Mouse (Mus musculus) hindbrain, embryonic 10.5 days (tissue): Measurements from ENCODE around the gene Zbtb48. TPM values are rescaled to one million over a fixed set of nuclear protein-coding genes. Genes with fewer than 3 reads are reported as not detected.
A peak's percentile ranks its signal among the peaks of the same experiment; 100 is the strongest.

ENCODE experiments used
- DNase-seq: peaks from one replicate; pipeline ENCODE4 v3.0.0-alpha.2; 2017; ENCODE audit warnings: low spot score
- H3K27ac ChIP-seq: fragments of 300-500 bp; sonication (generic); 2 replicates; pipeline ENCODE4 v1.5.1; 2016; ENCODE audit warnings: mild to moderate bottlenecking, moderate library complexity
- H3K27me3 ChIP-seq: fragments of 300-500 bp; sonication (generic); 2 replicates; pipeline ENCODE4 v1.6.1; 2016; ENCODE audit warnings: mild to moderate bottlenecking; ENCODE audit not compliant: poor library complexity, insufficient read depth, severe bottlenecking
- H3K36me3 ChIP-seq: fragments of 300-500 bp; sonication (generic); 2 replicates; pipeline ENCODE4 v1.6.1; 2016; ENCODE audit warnings: mild to moderate bottlenecking, moderate library complexity
- H3K4me1 ChIP-seq: fragments of 300-500 bp; sonication (generic); replicated peaks from 2 replicates; pipeline ENCODE4 v1.6.1; 2016; ENCODE audit warnings: mild to moderate bottlenecking
- H3K4me3 ChIP-seq: fragments of 300-500 bp; sonication (generic); 2 replicates; pipeline ENCODE4 v1.5.1; 2016; ENCODE audit warnings: mild to moderate bottlenecking, moderate library complexity
- H3K9me3 ChIP-seq: fragments of 300-500 bp; sonication (generic); 2 replicates; pipeline ENCODE4 v1.6.1; 2016; ENCODE audit warnings: mild to moderate bottlenecking, moderate library complexity
- WGBS: fragments of 180-500 bp; shearing (Covaris S2); methylation state at CpG from one replicate; pipeline ENCODE4 v1.1.7; 2016; 5-methylcytosine and 5-hydroxymethylcytosine counted together
- polyA plus RNA-seq: library from polyadenylated mRNA; unstranded; fragments of >200 nt; fragmentation: Nextera tagmentation; extraction: Ambion mirVana; gene quantifications from 2 replicates; pipeline ENCODE4 v1.2.1, GENCODE M21; 2016

Zbtb48 gene
- 23.3 and 25.9 TPM in 2 replicates for polyA plus RNA-seq

- H3K4me3 ChIP-seq = peak within 1 kb of the TSS; percentile 95
- H3K4me1 ChIP-seq = peaks cover 88% of the 10 kb centered on the region
- peaks cover 10% of the 10 kb centered on the region; the same call in 1 of the 2 replicates for H3K27me3 ChIP-seq
- DNase-seq = peak; percentile 96
- H3K27ac ChIP-seq = peak within 1 kb of the TSS; percentile 92
- WGBS = under 1% methylated on average over 35 of the region's 35 CpGs
- peaks cover 36% of the 10 kb centered on the region for H3K36me3 ChIP-seq
- no peaks in the 10 kb centered on the region for H3K9me3 ChIP-seq
Observed at GRCm38 (mm10) chr4:152027524-152027923, at the start of gene Zbtb48. Gene Zbtb48, minus strand, starts transcription at chr4:152027671.

GRCm38 (mm10) chr4:152077191-152077590 is 49.7 kb upstream of the Zbtb48 start:
- no peaks in the 10 kb centered on the region for H3K9me3 ChIP-seq
- DNase-seq = no peak
- no peak overlapping the region for H3K4me3 ChIP-seq
- H3K27ac ChIP-seq = peak overlapping the region; percentile 43; the same call in 1 of the 2 replicates
- 85% methylated on average over 9 of the region's 9 CpGs for WGBS
- no peaks in the 10 kb centered on the region for H3K36me3 ChIP-seq
- H3K4me1 ChIP-seq = peaks cover 46% of the 10 kb centered on the region
- no peaks in the 10 kb centered on the region for H3K27me3 ChIP-seq

- Histone ChIP-seq H3K4me3 (no peak overlapping the region), H3K36me3 (no peaks in the 10 kb centered on the region), H3K9me3 (no peaks in the 10 kb centered on the region), H3K27ac (no peak overlapping the region), H3K27me3 (no peaks in the 10 kb centered on the region), H3K4me1 (peaks cover 60% of the 10 kb centered on the region)
- DNase-seq = no peak
- 87% methylated on average over 9 of the region's 9 CpGs for WGBS
Observed at GRCm38 (mm10) chr4:152074548-152074947, 47.1 kb upstream of the Zbtb48 start.

- no peak overlapping the region for H3K27ac ChIP-seq
- H3K36me3 ChIP-seq = no peaks in the 10 kb centered on the region
- no peaks in the 10 kb centered on the region for H3K27me3 ChIP-seq
- no peak for DNase-seq
- H3K4me1 ChIP-seq = peaks cover 62% of the 10 kb centered on the region
- no peak overlapping the region for H3K4me3 ChIP-seq
- no peaks in the 10 kb centered on the region for H3K9me3 ChIP-seq
- 89% methylated on average over 6 of the region's 6 CpGs for WGBS
Observed at GRCm38 (mm10) chr4:152073715-152074114, 46.2 kb upstream of the Zbtb48 start.

GRCm38 (mm10) chr4:152072655-152073054 is 45.2 kb upstream of the Zbtb48 start:
- Histone ChIP-seq H3K27ac (peak overlapping the region; percentile 35), H3K4me3 (no peak overlapping the region), H3K36me3 (no peaks in the 10 kb centered on the region), H3K4me1 (peaks cover 72% of the 10 kb centered on the region), H3K27me3 (no peaks in the 10 kb centered on the region), H3K9me3 (no peaks in the 10 kb centered on the region)
- no peak for DNase-seq
- WGBS = 68% methylated on average over 10 of the region's 10 CpGs

DNA sequence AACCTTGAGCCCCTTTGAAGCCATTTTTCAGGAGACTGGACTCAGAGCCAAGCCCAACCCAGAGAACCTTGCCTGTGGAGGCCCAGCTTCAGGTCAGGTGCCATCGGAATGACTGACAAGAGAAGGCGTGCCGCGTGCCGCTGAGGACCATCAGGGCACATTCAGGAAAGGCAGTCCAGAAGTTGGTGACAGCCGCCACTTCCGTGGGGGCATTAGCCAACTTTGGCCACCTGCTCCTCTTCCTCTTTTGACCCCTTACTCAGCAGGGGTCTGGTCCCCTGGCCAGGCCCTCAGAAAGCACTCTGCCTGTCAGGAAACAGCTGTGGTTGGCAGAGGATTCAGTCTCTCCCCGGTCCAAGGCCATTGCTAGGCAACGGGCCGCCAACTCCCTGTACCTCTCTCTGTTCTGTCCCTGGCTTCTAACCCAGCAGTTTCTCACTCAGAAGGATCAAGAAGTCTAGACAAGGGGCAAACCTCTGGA is 44.7 kb upstream of the Zbtb48 start, which contains the start of gene Plekhg5:
Plekhg5 (plus strand) TSS at position 378 of the 481 bp plus-strand sequence.
- 54% methylated on average over 10 of the region's 10 CpGs for WGBS
- Histone ChIP-seq H3K27me3 (no peaks in the 10 kb centered on the region), H3K36me3 (no peaks in the 10 kb centered on the region), H3K27ac (peak within 1 kb of the TSS; percentile 35), H3K4me3 (no peak within 1 kb of the TSS), H3K4me1 (peaks cover 68% of the 10 kb centered on the region), H3K9me3 (no peaks in the 10 kb centered on the region)
- peak; percentile 44 for DNase-seq

- Histone ChIP-seq H3K27me3 (no peaks in the 10 kb centered on the region), H3K4me1 (peaks cover 55% of the 10 kb centered on the region), H3K36me3 (no peaks in the 10 kb centered on the region), H3K27ac (0 out of 2 replicates have a peak overlapping the region, but pooled peaks have one; percentile 40), H3K9me3 (no peaks in the 10 kb centered on the region), H3K4me3 (no peak overlapping the region)
- no peak for DNase-seq
- WGBS = 76% methylated on average over 11 of the region's 11 CpGs
Observed at GRCm38 (mm10) chr4:152070494-152071396, 43.3 kb upstream of the Zbtb48 start.

GRCm38 (mm10) chr4:152069245-152069644 is 41.8 kb upstream of the Zbtb48 start:
- peaks cover 49% of the 10 kb centered on the region for H3K4me1 ChIP-seq
- no peak for DNase-seq
- H3K4me3 ChIP-seq = no peak overlapping the region
- no peaks in the 10 kb centered on the region for H3K27me3 ChIP-seq
- WGBS = 86% methylated on average over 3 of the region's 3 CpGs
- peak overlapping the region; percentile 50; the same call in 1 of the 2 replicates for H3K27ac ChIP-seq
- H3K9me3 ChIP-seq = no peaks in the 10 kb centered on the region
- H3K36me3 ChIP-seq = peaks cover 2% of the 10 kb centered on the region; the same call in 1 of the 2 replicates

- Histone ChIP-seq H3K4me3 (no peak overlapping the region), H3K27ac (peak overlapping the region; percentile 68), H3K9me3 (no peaks in the 10 kb centered on the region), H3K4me1 (peaks cover 42% of the 10 kb centered on the region), H3K36me3 (peaks cover 11% of the 10 kb centered on the region), H3K27me3 (no peaks in the 10 kb centered on the region)
- peak; percentile 20 for DNase-seq
- WGBS = 61% methylated on average over 6 of the region's 6 CpGs
Observed at GRCm38 (mm10) chr4:152068166-152068724, 40.8 kb upstream of the Zbtb48 start.

- no peak overlapping the region for H3K4me3 ChIP-seq
- H3K9me3 ChIP-seq = no peaks in the 10 kb centered on the region
- no peaks in the 10 kb centered on the region for H3K27me3 ChIP-seq
- DNase-seq = no peak
- peak overlapping the region; percentile 68; the same call in 1 of the 2 replicates for H3K27ac ChIP-seq
- H3K4me1 ChIP-seq = peaks cover 33% of the 10 kb centered on the region
- peaks cover 21% of the 10 kb centered on the region for H3K36me3 ChIP-seq
Observed at GRCm38 (mm10) chr4:152067280-152067679, 39.8 kb upstream of the Zbtb48 start.

DNA sequence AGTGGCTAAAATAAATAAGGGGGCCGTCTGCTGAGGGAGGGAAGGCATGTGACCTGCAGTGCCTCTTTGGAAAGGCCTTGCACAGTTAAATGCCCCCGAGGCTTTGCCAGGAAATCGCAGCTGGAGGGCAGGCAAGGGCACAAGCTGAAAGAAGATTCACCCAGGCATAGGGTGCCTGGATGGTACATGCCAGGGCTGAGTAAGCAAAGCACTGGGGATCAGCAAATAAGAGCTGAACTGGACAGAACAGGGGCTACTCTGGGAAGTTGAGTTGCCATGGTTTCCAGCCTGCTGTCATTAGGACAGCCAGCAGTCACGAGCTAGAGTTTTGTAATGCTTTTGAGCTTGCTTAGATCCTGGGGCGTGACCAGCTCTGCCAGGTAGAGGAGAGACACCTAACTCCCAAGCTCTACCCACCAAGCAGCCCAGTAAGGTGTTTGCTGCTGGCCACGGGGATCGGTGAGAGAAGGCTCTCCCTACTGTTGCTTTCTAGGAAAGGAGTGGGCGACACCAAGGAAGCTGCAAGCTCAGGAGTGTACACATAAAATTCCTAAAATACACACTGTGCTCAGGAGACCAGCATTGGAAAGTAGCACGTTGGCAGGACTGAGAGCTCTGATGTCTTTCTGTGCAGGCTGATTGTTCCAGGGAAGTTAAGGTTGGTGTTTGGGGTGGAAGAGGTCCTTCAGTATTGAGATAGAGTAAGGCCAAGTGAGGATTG is 35.1 kb upstream of the Zbtb48 start:
- no peak overlapping the region for H3K27ac ChIP-seq
- WGBS = 80% methylated on average over 9 of the region's 9 CpGs
- no peaks in the 10 kb centered on the region for H3K27me3 ChIP-seq
- DNase-seq = no peak
- H3K4me3 ChIP-seq = no peak overlapping the region
- peaks cover 66% of the 10 kb centered on the region for H3K36me3 ChIP-seq
- H3K9me3 ChIP-seq = no peaks in the 10 kb centered on the region
- H3K4me1 ChIP-seq = peaks cover under 1% of the 10 kb centered on the region

DNA sequence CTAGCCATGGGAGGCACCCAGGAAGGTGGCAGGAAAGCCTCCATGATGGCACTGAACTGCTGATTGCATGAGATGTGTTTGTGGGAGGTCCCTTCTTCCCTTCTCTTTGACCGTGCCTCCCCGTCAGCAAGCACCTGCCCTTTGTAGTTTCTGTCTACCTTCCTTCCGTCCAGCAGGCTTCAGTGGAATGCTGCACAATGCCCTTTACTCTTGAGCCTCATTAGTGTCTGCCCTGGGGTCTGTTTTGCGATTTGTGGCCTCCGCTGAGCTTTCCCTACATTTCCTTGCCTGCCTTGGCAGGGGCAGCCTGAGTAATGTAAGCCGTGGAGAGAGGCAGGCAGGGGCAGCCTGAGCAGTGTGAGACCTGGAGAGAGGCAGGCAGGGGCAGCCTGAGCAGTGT is 17.1 kb upstream of the Zbtb48 start:
- WGBS = 87% methylated on average over 6 of the region's 6 CpGs

More for the DNA sequence above, 17.1 kb upstream of the Zbtb48 start:
- Histone ChIP-seq H3K4me3 (no peak overlapping the region), H3K27ac (no peak overlapping the region), H3K9me3 (no peaks in the 10 kb centered on the region), H3K27me3 (no peaks in the 10 kb centered on the region), H3K4me1 (peaks cover 15% of the 10 kb centered on the region), H3K36me3 (peaks cover 87% of the 10 kb centered on the region)
- no peak for DNase-seq
